Mouse (Mus musculus): ENCODE results near the gene Cib4. TPM values are rescaled to one million over a fixed set of nuclear protein-coding genes. Genes with fewer than 3 reads are reported as not detected.

The Cib4 gene
- polyA plus RNA-seq, 1 experiment from 2014 or later, result not detected

GRCm38 (mm10) chr5:30527129-30527528 lies 18.5 kb downstream of the Cib4 start:
- WGBS, result 63% methylated on average over 5 of the region's 5 CpGs
- ATAC-seq (ENCODE audit: insufficient read depth, low FRiP score), result no peak
- peak overlapping the region; percentile 87; the same call in 1 of the 2 replicates for H3K27ac ChIP-seq (ENCODE audit: low read length)
- H3K9me3 ChIP-seq (replicated peaks; ENCODE audit: control insufficient read depth, low read length), result no peaks in the 10 kb centered on the region
- H3K4me1 ChIP-seq (ENCODE audit: control insufficient read depth, insufficient read depth, low read length), result peaks cover 13% of the 10 kb centered on the region
- H3K4me3 ChIP-seq (replicated peaks; ENCODE audit: low read length), result no peak overlapping the region
- peaks cover 3% of the 10 kb centered on the region; the same call in 1 of the 2 replicates for H3K27me3 ChIP-seq (ENCODE audit: control insufficient read depth, insufficient read depth, low read length)
- H3K9ac ChIP-seq (ENCODE audit: low read length), result no peak overlapping the region
- H3K4me2 ChIP-seq (ENCODE audit: low read depth, low read length), result no peak overlapping the region
- no peaks in the 10 kb centered on the region for H3K36me3 ChIP-seq (ENCODE audit: control insufficient read depth, insufficient read depth, low read length)

- peak overlapping the region; percentile 87 for H3K27ac ChIP-seq (ENCODE audit: low read length)
- 13% methylated on average over 12 of the region's 12 CpGs for WGBS
Measured at GRCm38 (mm10) chr5:30525920-30526836, 19.5 kb downstream of the Cib4 start.

GRCm38 (mm10) chr5:30524213-30524612 lies 21.4 kb downstream of the Cib4 start:
- peak overlapping the region; percentile 29; the same call in 1 of the 2 replicates for H3K9ac ChIP-seq (ENCODE audit: low read length)

More at GRCm38 (mm10) chr5:30525920-30526836, 19.5 kb downstream of the Cib4 start:
- no peak overlapping the region for H3K4me3 ChIP-seq (replicated peaks; ENCODE audit: low read length)
- no peak overlapping the region for H3K4me2 ChIP-seq (ENCODE audit: low read depth, low read length)
- peak; percentile 89 for ATAC-seq (ENCODE audit: insufficient read depth, low FRiP score)
- H3K4me1 ChIP-seq (ENCODE audit: control insufficient read depth, insufficient read depth, low read length), result peaks cover 13% of the 10 kb centered on the region
- no peaks in the 10 kb centered on the region for H3K36me3 ChIP-seq (ENCODE audit: control insufficient read depth, insufficient read depth, low read length)
- 0 out of 2 replicates have a peak overlapping the region, but pooled peaks have one; percentile 10 for H3K9ac ChIP-seq (ENCODE audit: low read length)
- H3K9me3 ChIP-seq (replicated peaks; ENCODE audit: control insufficient read depth, low read length), result no peaks in the 10 kb centered on the region
- H3K27me3 ChIP-seq (ENCODE audit: control insufficient read depth, insufficient read depth, low read length), result peaks cover 3% of the 10 kb centered on the region; the same call in 1 of the 2 replicates

GRCm38 (mm10) chr5:30523131-30523530 lies 22.5 kb downstream of the Cib4 start:
- no peak for ATAC-seq (ENCODE audit: insufficient read depth, low FRiP score)
- Histone ChIP-seq H3K27me3 (ENCODE audit: control insufficient read depth, insufficient read depth, low read length) (no peaks in the 10 kb centered on the region; the same call in 1 of the 2 replicates), H3K4me3 (replicated peaks; ENCODE audit: low read length) (no peak overlapping the region), H3K9me3 (replicated peaks; ENCODE audit: control insufficient read depth, low read length) (no peaks in the 10 kb centered on the region), H3K27ac (ENCODE audit: low read length) (no peak overlapping the region), H3K36me3 (ENCODE audit: control insufficient read depth, insufficient read depth, low read length) (no peaks in the 10 kb centered on the region), H3K9ac (ENCODE audit: low read length) (no peak overlapping the region), H3K4me1 (ENCODE audit: control insufficient read depth, insufficient read depth, low read length) (peaks cover 33% of the 10 kb centered on the region), H3K4me2 (ENCODE audit: low read depth, low read length) (no peak overlapping the region)
- WGBS, result 73% methylated on average over 3 of the region's 3 CpGs

More at GRCm38 (mm10) chr5:30524213-30524612, 21.4 kb downstream of the Cib4 start:
- ATAC-seq (ENCODE audit: insufficient read depth, low FRiP score), result no peak
- Histone ChIP-seq H3K4me1 (ENCODE audit: control insufficient read depth, insufficient read depth, low read length) (peaks cover 22% of the 10 kb centered on the region), H3K27ac (ENCODE audit: low read length) (no peak overlapping the region), H3K9me3 (replicated peaks; ENCODE audit: control insufficient read depth, low read length) (no peaks in the 10 kb centered on the region), H3K36me3 (ENCODE audit: control insufficient read depth, insufficient read depth, low read length) (no peaks in the 10 kb centered on the region), H3K4me3 (replicated peaks; ENCODE audit: low read length) (no peak overlapping the region), H3K27me3 (ENCODE audit: control insufficient read depth, insufficient read depth, low read length) (no peaks in the 10 kb centered on the region; the same call in 1 of the 2 replicates), H3K4me2 (ENCODE audit: low read depth, low read length) (no peak overlapping the region)
- WGBS, result 52% methylated on average over 3 of the region's 3 CpGs

GRCm38 (mm10) chr5:30522406-30522805 lies 23.2 kb downstream of the Cib4 start:
- H3K9ac ChIP-seq (ENCODE audit: low read length), result no peak overlapping the region
- H3K4me2 ChIP-seq (ENCODE audit: low read depth, low read length), result no peak overlapping the region
- 89% methylated on average over 8 of the region's 8 CpGs for WGBS
- no peaks in the 10 kb centered on the region for H3K9me3 ChIP-seq (replicated peaks; ENCODE audit: control insufficient read depth, low read length)
- no peak overlapping the region for H3K27ac ChIP-seq (ENCODE audit: low read length)
- peaks cover 40% of the 10 kb centered on the region for H3K4me1 ChIP-seq (ENCODE audit: control insufficient read depth, insufficient read depth, low read length)
- ATAC-seq (ENCODE audit: insufficient read depth, low FRiP score), result no peak
- no peaks in the 10 kb centered on the region for H3K36me3 ChIP-seq (ENCODE audit: control insufficient read depth, insufficient read depth, low read length)
- no peak overlapping the region for H3K4me3 ChIP-seq (replicated peaks; ENCODE audit: low read length)
- no peaks in the 10 kb centered on the region for H3K27me3 ChIP-seq (ENCODE audit: control insufficient read depth, insufficient read depth, low read length)

GRCm38 (mm10) chr5:30520214-30520732 lies 25.4 kb downstream of the Cib4 start:
- H3K27me3 ChIP-seq (ENCODE audit: control insufficient read depth, insufficient read depth, low read length), result no peaks in the 10 kb centered on the region
- no peak overlapping the region for H3K9ac ChIP-seq (ENCODE audit: low read length)
- no peaks in the 10 kb centered on the region for H3K36me3 ChIP-seq (ENCODE audit: control insufficient read depth, insufficient read depth, low read length)
- H3K4me1 ChIP-seq (ENCODE audit: control insufficient read depth, insufficient read depth, low read length), result peaks cover 31% of the 10 kb centered on the region
- 71% methylated on average over 10 of the region's 10 CpGs for WGBS
- peak overlapping the region; percentile 44 for H3K27ac ChIP-seq (ENCODE audit: low read length)
- no peaks in the 10 kb centered on the region for H3K9me3 ChIP-seq (replicated peaks; ENCODE audit: control insufficient read depth, low read length)
- H3K4me2 ChIP-seq (ENCODE audit: low read depth, low read length), result no peak overlapping the region
- no peak for ATAC-seq (ENCODE audit: insufficient read depth, low FRiP score)
- no peak overlapping the region for H3K4me3 ChIP-seq (replicated peaks; ENCODE audit: low read length)

- WGBS, result 43% methylated on average over 7 of the region's 7 CpGs
- ATAC-seq (ENCODE audit: insufficient read depth, low FRiP score), result peak; percentile 63; the same call in 1 of the 2 replicates
- Histone ChIP-seq H3K27me3 (ENCODE audit: control insufficient read depth, insufficient read depth, low read length) (no peaks in the 10 kb centered on the region), H3K4me2 (ENCODE audit: low read depth, low read length) (no peak overlapping the region), H3K9ac (ENCODE audit: low read length) (no peak overlapping the region), H3K4me3 (replicated peaks; ENCODE audit: low read length) (no peak overlapping the region), H3K27ac (ENCODE audit: low read length) (peak overlapping the region; percentile 71), H3K9me3 (replicated peaks; ENCODE audit: control insufficient read depth, low read length) (no peaks in the 10 kb centered on the region), H3K36me3 (ENCODE audit: control insufficient read depth, insufficient read depth, low read length) (no peaks in the 10 kb centered on the region), H3K4me1 (ENCODE audit: control insufficient read depth, insufficient read depth, low read length) (peaks cover 31% of the 10 kb centered on the region)
Measured at GRCm38 (mm10) chr5:30519494-30519893, 26.1 kb downstream of the Cib4 start.

- no peaks in the 10 kb centered on the region for H3K36me3 ChIP-seq (ENCODE audit: control insufficient read depth, insufficient read depth, low read length)
- no peak overlapping the region for H3K4me2 ChIP-seq (ENCODE audit: low read depth, low read length)
- 58% methylated on average over 6 of the region's 6 CpGs for WGBS
- H3K9ac ChIP-seq (ENCODE audit: low read length), result no peak overlapping the region; the same call in 1 of the 2 replicates
- peaks cover 27% of the 10 kb centered on the region for H3K4me1 ChIP-seq (ENCODE audit: control insufficient read depth, insufficient read depth, low read length)
- no peaks in the 10 kb centered on the region for H3K9me3 ChIP-seq (replicated peaks; ENCODE audit: control insufficient read depth, low read length)
- ATAC-seq (ENCODE audit: insufficient read depth, low FRiP score), result no peak
- H3K27me3 ChIP-seq (ENCODE audit: control insufficient read depth, insufficient read depth, low read length), result no peaks in the 10 kb centered on the region
- no peak overlapping the region for H3K4me3 ChIP-seq (replicated peaks; ENCODE audit: low read length)
- H3K27ac ChIP-seq (ENCODE audit: low read length), result peak overlapping the region; percentile 71
Measured at GRCm38 (mm10) chr5:30518547-30518946, 27.1 kb downstream of the Cib4 start.

- no peak for ATAC-seq (ENCODE audit: insufficient read depth, low FRiP score)
- Histone ChIP-seq H3K27me3 (ENCODE audit: control insufficient read depth, insufficient read depth, low read length) (no peaks in the 10 kb centered on the region), H3K4me1 (ENCODE audit: control insufficient read depth, insufficient read depth, low read length) (peaks cover 27% of the 10 kb centered on the region), H3K4me2 (ENCODE audit: low read depth, low read length) (no peak overlapping the region), H3K27ac (ENCODE audit: low read length) (peak overlapping the region; percentile 71), H3K9ac (ENCODE audit: low read length) (peak overlapping the region; percentile 49; the same call in 1 of the 2 replicates), H3K36me3 (ENCODE audit: control insufficient read depth, insufficient read depth, low read length) (no peaks in the 10 kb centered on the region), H3K9me3 (replicated peaks; ENCODE audit: control insufficient read depth, low read length) (no peaks in the 10 kb centered on the region), H3K4me3 (replicated peaks; ENCODE audit: low read length) (no peak overlapping the region)
- WGBS, result 32% methylated on average over 5 of the region's 5 CpGs
Measured at GRCm38 (mm10) chr5:30518108-30518507, 27.5 kb downstream of the Cib4 start.

Data from stomach, embryonic 16.5 days (tissue).